Mouse (Mus musculus) adrenal gland, postnatal 14 days (tissue): ENCODE measurements at regions not wholly inside any gene's neighbourhood (a gene's known extent, or its start where the extent isn't known, plus 50 kb on each side); places are given as distances from the start of the nearest gene placed in this dataset.

ENCODE experiments used
- DNase-seq: peaks from one replicate; pipeline ENCODE4 v3.0.0; 2021; ENCODE audit warnings: mixed read lengths

DNA sequence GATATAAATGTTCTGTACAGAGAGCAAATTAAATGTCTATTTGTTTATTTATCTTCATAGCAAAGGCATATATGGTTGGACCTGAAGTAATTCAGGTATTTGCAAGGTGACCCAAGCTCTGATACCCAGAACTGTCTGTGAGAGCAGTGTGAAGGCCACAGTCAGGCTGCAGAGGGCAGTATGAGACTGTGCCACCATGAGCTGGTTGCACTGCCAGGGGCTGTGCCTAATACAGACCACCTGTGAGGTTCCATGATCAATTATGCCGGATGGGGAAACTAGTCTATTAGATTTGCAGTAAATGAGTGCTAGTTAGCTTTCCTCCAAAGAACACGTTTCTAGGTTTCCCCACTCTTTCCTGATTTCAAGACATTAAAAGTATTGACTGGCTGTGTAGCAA is 207.5 kb downstream of the C1d start:
- DNase-seq, result peak; percentile 33

DNA sequence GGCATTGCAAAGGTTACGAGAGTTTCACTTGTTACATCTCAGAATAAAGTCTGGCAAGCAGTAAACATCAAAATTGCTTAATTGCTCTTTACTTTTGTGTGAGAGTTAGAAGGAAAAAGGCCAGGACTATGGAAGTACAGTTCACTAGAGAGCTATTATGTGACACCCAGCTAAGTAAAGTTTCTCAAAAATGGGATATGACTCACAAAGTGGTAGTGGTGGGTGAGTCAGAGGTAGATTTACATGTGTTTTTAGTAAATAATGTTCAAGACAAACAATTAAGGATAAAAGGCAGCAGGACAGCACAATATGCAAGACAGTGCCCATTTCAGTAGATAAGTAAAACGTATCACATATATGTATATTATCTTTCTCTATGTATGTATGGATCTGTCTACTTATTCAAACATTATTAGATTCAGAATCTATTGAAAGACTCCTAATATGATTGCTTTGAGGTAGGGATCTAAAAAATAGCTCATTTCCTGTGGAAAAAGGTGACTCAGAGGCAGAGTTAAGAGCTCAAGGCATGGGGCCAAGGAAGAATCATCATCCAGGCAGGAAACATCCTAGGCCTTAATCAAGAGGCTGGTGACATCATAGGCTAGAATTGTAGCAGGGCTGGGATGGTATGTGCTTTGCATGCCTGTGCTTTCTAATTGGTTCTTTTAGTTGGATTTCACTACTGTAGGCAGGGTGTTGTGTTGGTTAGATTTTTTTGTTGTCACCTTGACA is 211.2 kb downstream of the C1d start:
- peak; percentile 59 for DNase-seq

DNA sequence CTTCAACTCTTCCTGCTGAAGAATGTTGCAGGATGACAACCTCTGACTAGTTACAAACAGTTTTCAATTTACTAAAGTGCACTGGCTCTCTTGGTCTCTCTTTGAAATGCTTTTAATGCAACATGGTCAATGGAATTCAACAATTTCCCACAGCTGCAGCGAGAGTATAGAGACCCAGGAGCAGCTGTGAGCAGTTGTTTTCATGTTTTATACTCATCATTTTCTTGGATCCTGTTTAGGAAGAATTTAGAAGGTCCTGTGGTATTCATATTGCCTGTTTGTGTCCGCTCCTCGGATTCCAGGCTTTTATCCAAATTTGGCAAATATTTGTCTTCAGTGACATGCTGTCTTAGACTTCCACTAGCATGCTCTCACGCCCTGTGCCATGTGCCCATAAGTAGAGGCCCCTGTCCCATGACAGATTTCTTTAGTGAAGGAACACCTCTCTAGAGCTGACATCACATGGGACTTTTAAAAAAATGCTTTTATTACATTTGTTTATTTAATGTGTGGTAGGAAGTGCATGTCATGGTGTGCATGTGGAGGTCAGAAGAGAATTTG is 224.1 kb downstream of the C1d start:
- no peak for DNase-seq

DNA sequence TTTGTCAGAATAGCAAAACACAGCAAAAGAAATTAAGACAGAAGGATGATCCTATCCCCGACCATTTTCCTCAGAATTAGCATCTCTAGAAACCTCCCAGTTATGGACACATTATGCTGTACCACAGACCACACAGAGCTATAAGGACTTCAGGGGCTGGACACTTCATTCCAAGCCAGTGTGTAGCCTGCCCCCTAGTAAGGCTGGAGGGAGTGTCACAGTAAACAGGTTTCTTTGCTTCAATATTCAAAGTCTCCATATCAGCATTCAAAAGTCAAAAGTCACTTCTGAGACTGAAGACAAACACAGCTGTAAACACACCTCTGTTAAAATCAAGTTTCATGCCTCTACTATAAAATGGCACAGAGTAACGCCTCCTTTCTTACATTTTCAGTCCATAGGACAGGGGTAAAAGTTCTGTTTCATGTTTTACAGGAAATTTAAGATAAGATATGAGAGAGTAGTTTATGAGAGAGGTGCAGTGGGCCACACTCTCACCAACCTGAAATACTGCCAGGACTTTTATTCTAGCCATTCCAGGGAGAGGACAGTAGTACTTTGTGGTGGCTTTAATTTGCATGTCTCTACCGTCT is 226.6 kb downstream of the C1d start:
- DNase-seq, result no peak

DNA sequence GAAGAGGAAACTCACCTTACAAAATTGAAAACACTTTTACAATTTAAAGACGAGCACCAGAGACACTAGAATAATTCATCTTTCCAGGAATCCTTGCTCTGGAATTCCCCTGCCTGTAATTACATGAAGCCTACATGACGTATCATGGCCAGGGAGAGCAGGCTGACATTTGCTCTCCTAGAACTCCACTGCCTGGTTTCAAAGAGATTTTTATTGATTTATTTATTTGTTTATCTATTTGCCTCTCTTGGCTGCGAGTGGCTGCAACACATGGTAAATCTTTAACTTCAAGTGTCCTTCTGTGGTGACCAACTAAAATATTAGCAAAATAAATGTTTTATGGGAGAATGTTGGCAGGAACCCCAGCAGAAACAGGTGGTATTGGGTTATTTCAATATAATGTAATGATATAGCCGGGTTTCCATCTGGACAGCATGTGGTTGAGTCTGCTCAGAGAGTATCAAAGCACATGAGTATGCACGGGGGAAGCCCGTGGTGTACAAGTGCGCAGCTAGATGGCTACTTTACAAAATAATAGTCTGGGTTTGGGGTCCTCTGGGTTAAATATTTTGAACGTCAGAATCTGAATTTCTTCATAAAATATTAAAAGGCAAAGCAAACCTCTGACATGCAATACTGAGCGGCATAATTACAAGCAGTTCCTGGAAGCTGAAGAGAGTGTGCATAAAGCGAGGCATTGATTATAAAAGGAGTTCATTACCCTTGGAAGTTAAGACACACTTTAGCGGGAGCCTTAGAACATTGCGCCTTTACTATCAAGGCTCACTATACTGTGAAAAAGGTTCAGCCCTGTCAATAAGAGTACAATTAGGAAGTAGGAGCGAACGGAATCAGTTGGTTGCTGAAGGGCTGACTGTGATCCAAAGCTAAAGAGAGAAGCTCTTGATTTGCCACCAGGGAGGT is 244.0 kb downstream of the C1d start:
- DNase-seq, result no peak

DNA sequence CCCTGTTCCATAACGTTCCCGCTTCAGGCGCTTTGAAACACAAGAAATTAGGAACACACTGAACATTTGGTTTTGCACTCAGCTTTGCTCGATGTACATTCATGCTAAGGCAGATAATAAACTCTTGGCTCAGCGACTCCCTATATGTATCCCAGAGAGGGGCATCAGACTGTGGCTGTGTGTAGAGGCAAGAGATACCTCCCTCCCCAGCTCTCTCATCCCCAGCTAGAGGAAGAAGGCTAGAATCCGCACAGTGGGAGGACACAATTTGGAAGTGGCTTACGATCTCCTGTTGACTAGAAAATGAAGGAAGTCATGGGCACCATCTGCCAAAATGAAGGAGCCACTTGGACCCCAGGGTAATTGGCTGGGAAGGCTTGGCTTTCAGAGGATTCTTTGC is 244.7 kb downstream of the C1d start:
- DNase-seq, result no peak

DNA sequence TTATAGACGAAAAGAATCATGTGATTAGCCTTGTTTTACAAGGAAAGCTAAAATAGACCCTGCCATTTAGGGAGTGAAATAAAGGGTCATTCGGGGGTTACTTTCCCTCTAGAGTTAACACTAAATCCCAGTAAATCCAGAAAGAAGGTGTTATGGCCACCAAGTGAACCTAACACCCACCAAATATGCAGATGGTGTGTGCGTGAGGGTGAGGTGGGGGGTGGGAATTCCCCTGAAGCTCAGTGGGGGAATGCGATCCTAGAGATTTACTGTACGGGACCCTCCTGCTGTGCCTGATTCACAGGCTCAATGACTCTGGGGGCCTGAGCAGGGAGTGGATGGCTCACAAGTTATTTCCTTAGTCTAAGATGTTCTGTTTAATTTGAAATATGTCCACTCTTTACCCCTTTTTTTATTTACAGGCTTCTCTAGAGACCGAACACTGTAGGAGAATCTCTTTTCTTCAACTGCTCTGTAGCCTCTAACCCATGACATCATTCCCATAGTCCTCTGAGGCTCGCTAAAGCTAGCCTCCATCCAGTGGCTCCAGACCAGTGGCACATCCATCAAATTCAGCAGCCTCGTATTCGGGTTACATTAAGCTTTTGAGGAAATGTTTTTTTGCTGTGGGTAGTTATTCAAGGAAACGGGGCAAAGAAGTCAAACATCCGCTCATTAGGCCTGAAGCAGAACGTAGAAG is 265.0 kb downstream of the C1d start:
- DNase-seq, result no peak

DNA sequence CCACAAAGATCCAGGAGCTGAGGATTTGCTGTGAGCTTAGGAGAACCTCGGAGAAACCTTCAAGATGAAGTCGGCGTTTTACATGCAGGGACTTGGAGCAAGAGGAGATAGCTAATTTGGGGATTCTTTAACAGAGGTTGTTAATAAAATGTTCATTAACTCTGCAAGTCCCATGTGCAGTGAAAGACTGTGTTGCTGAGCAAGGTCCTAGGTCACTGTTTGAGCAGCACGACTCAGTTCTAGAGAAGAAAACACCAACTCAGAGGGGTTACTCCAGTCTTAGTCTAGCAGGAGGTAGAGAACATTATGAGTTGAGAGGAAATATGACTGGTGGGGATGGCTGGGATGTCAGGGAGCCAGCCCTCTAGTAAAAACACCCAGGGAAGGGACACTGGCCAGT is 265.9 kb downstream of the C1d start:
- no peak for DNase-seq

DNA sequence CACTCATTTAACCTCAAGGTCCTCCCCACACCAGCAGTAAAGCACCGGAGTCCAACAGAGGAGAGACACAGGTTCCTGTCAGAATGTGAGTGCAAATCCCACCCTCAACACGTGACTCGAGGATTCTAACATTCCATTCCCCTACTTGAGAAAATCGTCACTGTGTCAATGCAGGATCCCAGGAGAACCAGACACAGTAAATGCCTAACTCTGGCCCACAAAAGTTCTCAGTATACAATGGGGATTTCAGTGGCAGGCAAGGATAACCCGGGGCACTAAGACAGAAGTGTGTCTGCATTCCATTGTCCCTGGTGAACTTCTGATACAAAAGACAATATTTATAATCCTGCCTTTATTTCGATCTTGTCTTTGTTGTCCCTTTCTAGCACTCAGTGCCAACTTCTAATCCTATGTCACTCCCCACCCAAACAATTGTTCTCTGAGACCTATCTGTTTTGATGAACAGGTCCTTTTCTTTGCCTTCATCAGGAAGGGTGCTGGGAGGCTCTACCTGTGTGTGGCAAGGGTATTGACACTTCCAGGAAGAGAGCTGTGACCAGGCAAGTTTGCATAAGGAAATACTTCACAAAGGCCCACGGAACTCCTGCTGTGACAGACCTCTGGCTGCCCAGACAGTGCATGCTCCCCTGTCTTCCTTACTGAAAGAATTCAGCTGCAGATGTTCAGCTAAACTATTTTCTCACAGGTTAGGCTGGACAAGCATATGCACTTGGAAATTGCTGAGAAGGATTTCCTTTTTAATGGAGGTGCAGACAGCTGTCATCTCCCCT is 267.8 kb downstream of the C1d start:
- no peak for DNase-seq

DNA sequence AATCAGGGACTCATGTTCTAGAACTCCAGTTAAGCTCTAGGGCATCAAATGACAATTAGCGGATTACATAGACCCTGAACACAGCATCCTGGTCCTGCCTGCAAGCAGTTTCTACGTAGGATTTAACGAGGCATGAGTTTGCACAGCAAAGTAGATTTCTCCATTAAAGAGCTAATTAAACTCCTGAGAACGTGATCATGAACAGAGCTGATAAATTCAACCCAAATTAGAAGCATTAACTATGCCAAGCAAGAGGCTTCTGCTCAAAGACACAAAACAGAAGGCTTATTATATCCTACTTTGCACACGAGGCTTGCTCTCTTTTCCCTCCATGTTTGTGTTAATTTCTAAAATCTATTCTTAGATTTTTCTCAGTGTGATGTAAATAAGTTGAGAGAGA is 269.1 kb downstream of the C1d start:
- no peak for DNase-seq

DNA sequence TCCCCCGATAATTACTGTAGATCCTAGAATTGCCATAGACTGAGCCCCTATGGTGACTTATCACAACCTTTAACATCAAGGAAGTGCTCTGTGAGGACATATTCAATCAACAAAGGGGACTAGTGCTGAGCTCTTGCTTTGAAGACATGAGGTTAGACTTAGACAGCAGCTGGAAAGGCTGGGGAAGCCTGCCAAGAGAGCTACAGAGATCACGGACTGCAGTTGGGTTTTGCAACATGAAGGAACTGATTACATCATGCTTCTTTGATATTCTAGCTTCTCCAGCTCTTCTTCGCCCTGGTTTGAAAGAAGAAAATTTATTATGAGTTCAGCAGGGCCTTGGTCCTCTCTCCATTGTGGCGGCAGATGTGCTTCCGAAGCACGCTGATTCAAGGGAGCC is 271.2 kb downstream of the C1d start:
- DNase-seq, result peak; percentile 23

DNA sequence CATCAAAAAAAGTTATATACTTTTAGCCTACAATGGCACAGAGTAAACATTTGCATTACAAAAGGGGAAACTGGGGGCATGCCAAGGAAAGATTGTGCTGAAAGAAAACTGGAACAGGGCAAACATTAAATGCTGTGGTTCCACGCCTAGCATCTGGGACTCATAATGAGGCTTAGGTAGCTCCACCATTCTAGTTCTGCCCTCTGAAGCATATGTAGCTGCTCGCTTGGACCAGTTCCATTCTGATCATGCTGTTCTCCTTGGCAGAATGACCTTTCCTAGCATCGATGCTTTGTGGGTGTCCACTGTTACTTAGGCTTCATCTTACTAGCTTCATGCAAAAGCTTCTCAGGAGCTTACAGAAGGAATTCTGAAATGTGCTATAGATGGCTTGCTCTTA is 276.3 kb downstream of the C1d start:
- no peak for DNase-seq

DNA sequence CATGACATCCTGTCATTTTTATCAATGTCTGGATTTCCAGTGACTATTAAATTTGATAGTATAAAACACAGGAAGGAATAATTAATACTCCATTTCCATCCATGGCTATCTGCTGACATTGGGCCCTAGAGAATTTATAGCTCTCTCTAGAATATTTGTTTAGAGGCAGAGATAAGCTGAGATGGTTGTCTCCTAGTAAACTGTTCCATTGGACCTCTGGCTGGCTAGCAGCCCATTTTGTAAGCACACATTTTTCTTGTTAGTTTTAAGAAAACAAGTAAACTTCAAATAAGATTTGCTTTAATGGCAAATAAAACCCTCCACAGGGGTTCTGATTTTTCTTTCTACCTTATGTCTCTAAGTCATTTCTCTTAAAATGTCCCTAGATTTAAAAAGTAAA is 288.9 kb downstream of the C1d start:
- no peak for DNase-seq

DNA sequence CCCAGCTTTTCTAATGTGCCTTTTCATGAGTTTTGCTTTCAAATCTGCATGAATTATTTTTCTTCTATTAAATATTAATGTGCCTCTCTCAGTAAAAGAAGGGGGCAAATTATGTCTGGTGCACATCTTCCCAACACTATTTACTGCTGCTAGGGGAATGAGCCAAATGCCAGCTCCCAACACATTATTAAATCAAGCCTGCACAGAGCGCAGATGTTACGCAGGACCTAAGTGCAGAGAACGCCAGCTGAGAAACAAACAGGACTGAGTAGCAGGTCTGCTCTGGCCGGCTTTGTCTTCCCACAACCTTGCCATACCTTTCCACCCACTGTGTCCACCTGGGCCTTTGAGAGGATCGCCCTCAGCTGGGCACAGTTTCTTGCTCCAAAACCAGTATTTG is 291.8 kb downstream of the C1d start:
- no peak for DNase-seq

DNA sequence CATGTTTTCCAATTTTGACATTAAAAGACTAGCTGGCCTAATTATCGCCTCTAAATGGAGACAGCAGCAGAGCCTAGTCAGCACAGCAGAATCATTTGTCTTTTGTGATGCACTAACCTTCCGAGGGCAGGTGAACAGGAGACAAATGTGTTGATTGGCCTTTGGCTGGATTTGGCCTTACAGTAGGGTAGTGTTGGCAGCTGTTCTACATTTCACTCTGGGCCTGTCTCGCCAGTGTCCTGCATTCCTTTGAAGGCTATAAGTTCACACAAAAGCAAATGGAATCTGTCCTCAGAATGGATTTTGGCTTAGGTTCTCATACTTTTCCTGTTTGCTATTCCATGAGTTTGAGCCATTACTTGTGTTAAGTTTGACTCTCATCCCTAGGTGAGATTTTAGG is 297.9 kb downstream of the C1d start:
- no peak for DNase-seq

DNA sequence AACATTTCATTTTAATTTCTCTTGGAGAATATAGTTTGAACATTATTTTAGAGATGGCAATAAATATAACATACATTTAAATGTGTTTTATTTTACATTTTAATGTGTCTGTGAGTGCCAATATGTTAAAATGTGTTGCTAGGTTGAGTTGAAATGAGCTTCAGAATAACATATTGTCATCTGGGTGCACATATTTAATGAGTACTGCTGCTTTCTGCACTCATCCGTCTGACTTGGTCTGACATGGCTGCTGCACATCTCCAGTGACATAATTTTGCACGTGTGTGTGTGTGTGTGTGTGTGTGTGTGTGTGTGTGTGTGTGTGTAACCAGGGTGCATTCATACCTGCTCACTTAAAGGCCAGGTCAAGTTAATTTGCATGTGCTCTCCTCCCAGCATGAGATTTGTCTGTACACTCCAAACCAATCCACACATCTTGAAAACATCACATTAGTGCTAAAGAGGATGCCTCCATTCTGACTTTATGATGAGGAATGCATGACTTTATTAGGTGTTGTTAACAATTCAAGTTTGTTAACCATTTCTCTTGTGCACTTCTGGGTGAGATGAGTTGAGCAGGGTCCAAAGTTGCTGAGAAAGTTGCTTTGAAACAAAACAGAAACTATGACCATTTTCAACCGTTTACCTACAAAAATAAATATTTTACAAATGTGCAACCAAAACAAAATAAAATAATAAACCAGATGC is 334.6 kb downstream of the C1d start:
- DNase-seq, result no peak

DNA sequence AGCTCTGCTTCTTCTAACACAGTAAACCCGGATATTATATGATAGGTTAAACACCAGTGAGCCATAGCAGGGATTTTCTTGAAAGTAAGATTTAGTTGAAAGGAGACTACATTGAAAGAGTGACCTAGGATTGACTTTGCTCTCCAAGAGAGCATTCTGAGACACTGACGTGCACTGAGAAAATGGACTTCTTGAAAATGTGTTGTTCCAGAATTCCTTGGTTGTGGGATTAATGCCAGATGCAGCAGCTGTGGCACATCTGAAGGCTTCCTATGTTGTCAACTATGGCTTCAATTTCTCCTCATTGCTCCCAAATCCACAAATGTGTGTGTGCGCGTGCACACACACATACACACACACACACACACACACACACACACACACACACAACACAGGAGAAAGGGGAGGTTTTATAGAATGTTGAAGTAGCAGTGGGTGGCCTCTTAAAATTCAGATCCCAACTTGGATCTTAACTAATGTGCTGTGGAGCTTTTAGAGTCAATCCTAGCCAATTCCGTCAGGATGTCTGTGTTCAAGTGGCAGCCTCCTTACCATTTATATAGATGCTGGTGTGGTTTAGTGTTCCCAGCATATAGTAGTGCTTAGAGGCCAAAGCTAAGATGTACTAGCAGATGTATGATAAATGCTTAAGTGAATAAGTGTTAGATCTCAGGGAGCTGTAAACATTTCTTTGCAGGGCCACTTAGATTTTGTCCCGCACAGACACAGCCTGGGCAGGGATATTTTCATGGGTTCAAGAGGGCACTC is 346.5 kb downstream of the C1d start:
- no peak for DNase-seq

DNA sequence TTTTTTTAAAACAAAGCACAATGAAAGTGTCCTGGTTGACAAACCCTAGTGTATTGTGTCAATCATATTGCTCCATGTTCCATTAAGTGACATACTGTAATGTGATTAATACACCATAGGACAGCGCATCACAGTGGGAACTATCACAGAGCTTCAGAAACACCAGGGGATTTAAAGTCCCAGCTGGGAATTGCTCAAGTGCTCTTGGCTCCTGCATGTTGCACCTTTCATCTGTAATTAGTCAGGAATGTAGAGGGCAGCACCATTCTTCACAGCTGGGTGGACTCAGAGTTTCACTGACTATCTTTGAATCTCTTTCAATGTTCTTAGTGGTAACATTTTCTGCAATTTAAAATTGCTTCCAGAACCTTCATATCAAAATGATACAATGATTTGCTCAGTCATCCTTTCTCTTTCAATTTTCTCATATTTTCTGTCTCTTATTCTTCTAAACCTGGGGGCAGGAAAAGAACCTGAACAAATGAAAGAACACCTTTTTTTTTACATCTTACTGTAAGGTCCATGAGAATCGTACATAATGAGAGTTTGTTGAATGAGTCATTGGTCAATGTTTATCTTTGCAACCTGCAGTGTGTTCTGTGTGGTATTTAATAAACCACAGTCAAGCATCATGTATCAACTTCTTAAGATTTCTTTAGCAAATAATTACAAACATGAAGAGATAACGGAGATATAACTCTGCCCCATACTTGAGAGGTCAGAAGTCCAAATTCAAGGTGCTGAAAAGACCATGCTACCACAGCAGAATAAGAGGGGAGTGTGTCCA is 333.0 kb downstream of the Etaa1 start:
- DNase-seq, result no peak

DNA sequence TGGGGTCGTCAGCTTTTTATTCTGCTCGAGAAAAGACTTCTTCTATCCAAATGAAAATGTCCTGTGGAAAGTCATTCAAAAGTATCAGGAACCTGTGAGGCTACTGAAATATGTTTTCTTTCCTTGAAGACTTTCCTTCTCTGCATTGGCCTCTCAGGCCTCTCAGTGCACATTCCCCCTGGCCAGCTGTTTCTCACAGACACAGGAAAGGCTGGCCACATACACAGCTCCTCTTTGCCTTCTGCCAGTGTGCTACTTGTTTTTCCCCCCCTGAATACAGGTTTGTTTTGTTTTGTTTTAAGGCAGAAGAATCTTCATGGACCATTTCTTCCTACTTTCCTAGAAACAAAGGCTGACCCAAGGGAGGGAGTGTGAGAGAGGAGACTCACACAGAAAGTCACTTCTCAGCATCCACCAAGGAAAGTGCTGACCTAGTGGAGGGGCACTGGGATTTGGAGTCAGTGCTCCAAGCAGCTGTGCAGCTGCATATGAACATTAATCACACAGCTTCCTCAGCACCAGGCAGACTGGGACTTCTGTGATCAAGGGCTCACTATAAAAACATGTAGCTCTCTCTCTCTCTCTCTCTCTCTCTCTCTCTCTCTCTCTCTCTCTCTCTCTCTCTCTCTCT is 324.0 kb downstream of the Etaa1 start:
- DNase-seq, result no peak
